Mouse (Mus musculus): ENCODE measurements at regions not wholly inside any gene's neighbourhood (a gene's known extent, or its start where the extent isn't known, plus 50 kb on each side); places are given as distances from the start of the nearest gene placed in this dataset.

GRCm38 (mm10) chr1:30061242-30061641 is 812.5 kb downstream of the Phf3 start:
- no peak for DNase-seq (ENCODE audit: inconsistent age in 2 of 2, low spot score in 1 of 2)

GRCm38 (mm10) chr1:30060806-30061205 is 812.9 kb downstream of the Phf3 start:
- DNase-seq (ENCODE audit: inconsistent age in 2 of 2, low spot score in 1 of 2), result peak in 1 of 2 experiments; percentile 13

- peak in 1 of 2 experiments; percentile 22 for DNase-seq (ENCODE audit: inconsistent age in 2 of 2, low spot score in 1 of 2)
These were observed 856.1 kb downstream of the Phf3 start for GRCm38 (mm10) chr1:30017596-30017995.

- no peak for DNase-seq (ENCODE audit: inconsistent age in 2 of 2, low spot score in 1 of 2)
These were observed 864.9 kb downstream of the Phf3 start for GRCm38 (mm10) chr1:30008757-30009340.
